Mouse (Mus musculus): ENCODE measurements around the gene Arhgap30. TPM values are rescaled to one million over a fixed set of nuclear protein-coding genes. Genes with fewer than 3 reads are reported as not detected.

Gene Arhgap30
- total RNA-seq, 2 experiments from 2014 or later: 3.3 to 3.5 TPM

Other genes starting within 250 kb of the Arhgap30 start
- 100 to 1,000 TPM; 458 to 496 TPM for gene Sdhc, start 238.4 kb upstream of the Arhgap30 start, total RNA-seq (2021)
- gene Mpz, start 238.2 kb upstream of the Arhgap30 start, total RNA-seq (2021): 100 to 1,000 TPM; 476 to 539 TPM
- gene Pcp4l1, start 192.7 kb upstream of the Arhgap30 start, total RNA-seq (2021): 10 to 100 TPM in 1 of 2 experiments, 1 to 10 TPM in 1; 7.5 to 11.7 TPM
- under 1 TPM in 1 of 2 experiments, not detected in 1; 0.29 TPM for gene Nr1i3, start 175.0 kb upstream of the Arhgap30 start, total RNA-seq (2021)
- 10 to 100 TPM; 33.4 to 39.7 TPM for gene Tomm40l, start 166.4 kb upstream of the Arhgap30 start, total RNA-seq (2021)
- gene Apoa2, start 163.9 kb upstream of the Arhgap30 start, total RNA-seq (2021): 10 to 100 TPM in 1 of 2 experiments, 1 to 10 TPM in 1; 2.1 to 13.8 TPM
- gene Fcer1g, start 154.6 kb upstream of the Arhgap30 start, total RNA-seq (2021): 10 to 100 TPM; 18.7 to 28.7 TPM
- gene Adamts4, start 138.5 kb upstream of the Arhgap30 start, total RNA-seq (2021): 10 to 100 TPM; 12.1 to 12.5 TPM
- 100 to 1,000 TPM; 471 to 503 TPM for gene Ndufs2, start 137.6 kb upstream of the Arhgap30 start, total RNA-seq (2021)
- gene B4galt3, start 118.6 kb upstream of the Arhgap30 start, total RNA-seq (2021): 10 to 100 TPM; 18.5 to 19.5 TPM
- gene Ppox, start 107.8 kb upstream of the Arhgap30 start, total RNA-seq (2021): 10 to 100 TPM; 22.6 to 25.8 TPM
- gene Usp21, start 101.0 kb upstream of the Arhgap30 start, total RNA-seq (2021): 10 to 100 TPM; 22.2 to 22.3 TPM
- 10 to 100 TPM; 88.1 to 89.8 TPM for gene Ufc1, start 93.9 kb upstream of the Arhgap30 start, total RNA-seq (2021)
- 10 to 100 TPM; 33.5 to 33.6 TPM for gene Dedd, start 59.8 kb upstream of the Arhgap30 start, total RNA-seq (2021)
- gene Nit1, start 43.3 kb upstream of the Arhgap30 start, total RNA-seq (2021): 10 to 100 TPM; 22.4 to 24.9 TPM
- gene Pfdn2, start 43.3 kb upstream of the Arhgap30 start, total RNA-seq (2021): 100 to 1,000 TPM in 1 of 2 experiments, 10 to 100 TPM in 1; 97.9 to 112 TPM
- under 1 TPM; 0.74 to 0.83 TPM for gene Klhdc9, start 28.2 kb upstream of the Arhgap30 start, total RNA-seq (2021)
- under 1 TPM; 0.21 to 0.25 TPM for gene Nectin4, start 18.9 kb upstream of the Arhgap30 start, total RNA-seq (2021)
- 10 to 100 TPM; 43.9 to 48.4 TPM for gene Usf1, start 22.4 kb downstream of the Arhgap30 start, total RNA-seq (2021)
- 1 to 10 TPM; 1.1 to 1.3 TPM for gene Tstd1, start 29.9 kb downstream of the Arhgap30 start, total RNA-seq (2021)
- gene F11r, start 48.6 kb downstream of the Arhgap30 start, total RNA-seq (2021): 10 to 100 TPM; 15.0 to 16.4 TPM
- gene Alyref2, start 114.5 kb downstream of the Arhgap30 start, total RNA-seq (2021): 1 to 10 TPM; 3.7 to 4.2 TPM
- gene Itln1, start 146.3 kb downstream of the Arhgap30 start, total RNA-seq (2021): not detected
- under 1 TPM in 1 of 2 experiments, not detected in 1; 0.23 TPM for gene Cd244a, start 170.2 kb downstream of the Arhgap30 start, total RNA-seq (2021)
- gene Ly9, start 218.5 kb downstream of the Arhgap30 start, total RNA-seq (2021): under 1 TPM; 0.37 to 0.54 TPM